Mouse (Mus musculus): ENCODE measurements around the gene Edil3.

The Edil3 gene

GRCm38 (mm10) chr13:88821440-88822331 is at the start of gene Edil3:
TSS of gene Edil3 (plus strand) at chr13:88821472.
- no peak for DNase-seq

GRCm38 (mm10) chr13:88799186-88799585 is 22.1 kb upstream of the Edil3 start:
- DNase-seq, result no peak

- no peak for DNase-seq
These were observed 20.3 kb upstream of the Edil3 start for GRCm38 (mm10) chr13:88801006-88801405.

GRCm38 (mm10) chr13:88805838-88806237 is 15.4 kb upstream of the Edil3 start:
- DNase-seq, result no peak

GRCm38 (mm10) chr13:88806269-88806668 is 15.0 kb upstream of the Edil3 start:
- no peak for DNase-seq

- DNase-seq, result no peak
These were observed 11.2 kb upstream of the Edil3 start for GRCm38 (mm10) chr13:88810097-88810496.

- no peak for DNase-seq
These were observed 475 bp upstream of the Edil3 start for GRCm38 (mm10) chr13:88820686-88821308.

- DNase-seq, result no peak
These were observed 1.1 kb downstream of the Edil3 start for GRCm38 (mm10) chr13:88822332-88822895.

- no peak for DNase-seq
These were observed 1.8 kb downstream of the Edil3 start for GRCm38 (mm10) chr13:88822976-88823521.

- DNase-seq, result no peak
These were observed 2.5 kb downstream of the Edil3 start for GRCm38 (mm10) chr13:88823522-88824419.

GRCm38 (mm10) chr13:88824441-88824840 is 3.2 kb downstream of the Edil3 start:
- no peak for DNase-seq

- DNase-seq, result no peak
These were observed 7.1 kb downstream of the Edil3 start for GRCm38 (mm10) chr13:88828362-88828761.

- DNase-seq, result no peak
These were observed 12.5 kb downstream of the Edil3 start for GRCm38 (mm10) chr13:88833732-88834131.

- DNase-seq, result no peak
These were observed 28.5 kb downstream of the Edil3 start for GRCm38 (mm10) chr13:88849739-88850138.

- DNase-seq, result no peak
These were observed 58.7 kb downstream of the Edil3 start for GRCm38 (mm10) chr13:88879960-88880359.

GRCm38 (mm10) chr13:88890728-88891127 is 69.5 kb downstream of the Edil3 start:
- no peak for DNase-seq

GRCm38 (mm10) chr13:88900046-88900445 is 78.8 kb downstream of the Edil3 start:
- no peak for DNase-seq

GRCm38 (mm10) chr13:88907405-88907804 is 86.1 kb downstream of the Edil3 start:
- DNase-seq, result no peak

- DNase-seq, result no peak
These were observed 86.9 kb downstream of the Edil3 start for GRCm38 (mm10) chr13:88908187-88908586.

GRCm38 (mm10) chr13:88916503-88916902 is 95.2 kb downstream of the Edil3 start:
- DNase-seq, result no peak

- no peak for DNase-seq
These were observed 108.4 kb downstream of the Edil3 start for GRCm38 (mm10) chr13:88929626-88930025.

GRCm38 (mm10) chr13:88938564-88938963 is 117.3 kb downstream of the Edil3 start:
- DNase-seq, result no peak

GRCm38 (mm10) chr13:88972355-88972754 is 151.1 kb downstream of the Edil3 start:
- no peak for DNase-seq
